Mouse (Mus musculus): ENCODE results near the gene Parp11.
A peak's percentile ranks its signal among the peaks of the same experiment; 100 is the strongest.

Parp11 gene

DNA sequence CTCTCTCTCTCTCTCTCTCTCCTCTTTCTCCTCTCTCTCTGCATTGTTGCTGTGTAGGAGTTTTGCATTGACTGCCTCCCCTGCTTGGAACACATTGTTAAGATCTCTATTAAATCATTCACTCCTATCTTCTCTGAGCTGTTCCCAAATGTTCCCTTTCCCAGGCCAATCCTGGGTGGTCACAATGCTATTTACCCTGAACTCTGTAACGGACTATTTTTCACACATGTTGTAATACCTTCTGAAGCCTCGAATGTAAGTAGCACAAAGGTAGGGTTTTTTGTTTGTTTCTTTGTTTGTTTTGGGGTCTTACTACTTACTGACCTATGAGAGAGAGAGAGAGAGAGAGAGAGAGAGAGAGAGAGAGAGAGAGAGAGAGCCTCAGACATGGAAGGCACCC is 2.2 kb downstream of the Parp11 start:
- no peak for DNase-seq

DNA sequence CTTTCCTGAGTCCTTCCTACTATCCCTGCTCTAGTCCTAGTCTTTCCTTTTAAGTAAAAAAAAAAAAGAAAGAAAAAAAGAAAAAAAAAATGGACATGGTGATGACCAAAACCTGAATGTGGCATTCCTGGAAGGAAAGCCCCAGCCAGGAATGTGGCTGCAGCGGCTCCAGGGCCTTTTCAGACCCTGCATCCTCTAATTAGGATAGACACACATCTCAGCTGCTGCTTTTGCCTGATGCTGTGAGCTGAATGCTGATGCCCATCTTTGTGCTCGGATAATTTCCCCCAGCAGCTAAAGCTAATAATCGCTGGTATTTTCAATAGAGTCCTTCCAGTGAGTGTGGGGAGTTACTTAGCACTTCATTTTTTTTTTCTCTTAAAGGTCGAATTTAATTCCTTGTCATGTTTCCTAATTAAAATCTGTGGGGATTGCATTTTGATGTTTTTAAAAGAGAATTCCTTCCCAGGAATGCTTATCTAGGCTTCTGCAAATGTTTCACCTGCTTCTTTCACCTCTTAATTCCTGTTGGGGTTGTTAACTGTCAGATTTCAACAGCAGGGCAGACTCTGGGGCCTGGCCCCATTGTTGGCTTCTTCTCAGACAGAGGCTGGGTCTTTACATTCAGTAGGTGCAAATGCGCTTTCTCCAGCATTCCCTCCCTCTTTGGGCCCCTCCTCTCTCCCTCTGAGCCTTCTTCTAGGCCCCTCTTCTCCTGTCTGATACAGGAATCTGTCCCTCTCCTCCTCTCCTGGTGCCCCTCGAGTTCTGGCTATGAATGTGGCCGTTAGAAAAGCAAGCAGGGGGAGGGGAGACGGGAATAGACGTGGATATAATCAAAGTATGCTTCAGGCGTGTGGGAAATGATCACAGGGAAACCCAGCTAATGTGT is 3.1 kb downstream of the Parp11 start:
- DNase-seq = no peak

DNA sequence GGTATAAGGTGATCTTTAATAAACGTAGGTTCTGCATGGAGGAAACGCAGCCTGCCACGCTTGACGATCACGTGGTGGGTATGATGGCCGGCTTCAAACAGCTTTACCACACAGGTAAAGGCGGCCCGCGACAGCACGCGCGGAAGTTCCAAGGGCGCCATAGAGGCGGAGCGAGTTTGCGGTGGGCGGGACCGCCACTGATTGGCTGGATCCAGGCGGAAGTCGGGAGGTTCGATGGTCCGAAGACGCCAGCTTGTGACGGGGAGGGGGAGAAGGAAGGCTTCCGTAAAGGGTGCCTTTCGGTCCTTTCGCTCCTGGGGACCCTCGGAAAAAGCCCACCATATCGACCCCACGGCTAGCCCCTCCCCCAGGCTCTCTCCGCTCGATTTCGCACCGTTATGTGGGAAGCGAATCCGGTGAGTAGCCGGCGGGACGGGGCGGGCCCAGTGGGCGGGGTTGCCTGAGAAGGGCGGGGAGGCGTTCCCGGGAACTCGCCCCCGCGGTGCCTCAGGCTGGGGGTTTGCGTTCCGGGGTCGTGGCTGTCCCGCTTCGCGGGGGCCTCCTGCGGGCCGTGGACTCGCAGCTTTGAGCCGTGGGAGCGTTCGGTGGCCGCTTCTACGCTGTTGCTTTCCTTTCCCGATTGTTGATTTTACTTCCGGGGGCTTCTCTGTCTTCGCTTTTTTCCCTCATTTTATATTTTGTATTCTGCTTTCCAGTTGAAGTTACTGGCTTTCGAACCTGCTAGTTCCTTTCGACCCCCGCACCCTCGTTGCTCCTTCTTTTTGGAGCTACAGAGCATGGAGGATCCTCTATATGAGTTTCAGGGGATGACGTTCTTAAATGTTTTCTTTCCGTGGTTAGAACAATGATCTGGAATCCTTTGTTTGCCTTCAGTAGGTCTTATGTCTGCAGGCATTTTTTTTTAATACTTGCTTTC is 7.0 kb downstream of the Parp11 start:
- DNase-seq = peak; percentile 95

DNA sequence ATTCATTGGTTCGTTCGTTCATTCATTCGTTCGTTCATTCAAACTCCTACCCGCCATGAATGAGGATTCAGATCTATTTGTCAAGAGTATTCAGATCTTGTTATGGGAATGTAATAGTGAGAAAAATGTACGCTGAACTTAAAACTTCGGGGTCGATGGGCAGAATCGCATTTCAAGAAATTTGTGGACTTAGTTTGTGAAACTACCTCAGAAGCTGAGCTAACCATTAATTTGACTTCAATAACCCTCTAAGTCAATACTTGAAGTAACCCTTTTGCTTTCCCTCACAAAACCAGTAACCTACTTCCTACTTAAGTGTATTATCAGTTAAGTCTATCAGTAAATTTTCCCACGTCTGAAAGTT is 7.7 kb downstream of the Parp11 start:
- no peak for DNase-seq

DNA sequence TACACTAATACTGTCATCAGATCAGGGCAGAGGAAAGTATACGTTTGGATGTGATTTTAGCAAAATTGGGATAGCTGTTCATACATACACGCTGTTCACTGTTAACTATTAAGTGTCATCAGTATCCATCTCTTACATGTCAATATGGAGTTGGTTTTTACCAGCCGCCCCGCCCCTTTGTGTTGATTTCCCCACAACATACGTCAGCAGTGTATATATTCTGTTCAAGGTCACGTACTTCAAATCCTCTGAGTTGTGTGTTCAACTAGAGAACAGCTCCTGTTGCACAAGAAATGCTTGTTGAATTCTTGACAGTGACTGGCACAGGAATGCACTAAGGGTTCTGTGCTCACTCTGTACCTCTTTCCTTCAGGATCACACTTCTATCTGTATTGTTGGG is 8.2 kb downstream of the Parp11 start:
- no peak for DNase-seq

DNA sequence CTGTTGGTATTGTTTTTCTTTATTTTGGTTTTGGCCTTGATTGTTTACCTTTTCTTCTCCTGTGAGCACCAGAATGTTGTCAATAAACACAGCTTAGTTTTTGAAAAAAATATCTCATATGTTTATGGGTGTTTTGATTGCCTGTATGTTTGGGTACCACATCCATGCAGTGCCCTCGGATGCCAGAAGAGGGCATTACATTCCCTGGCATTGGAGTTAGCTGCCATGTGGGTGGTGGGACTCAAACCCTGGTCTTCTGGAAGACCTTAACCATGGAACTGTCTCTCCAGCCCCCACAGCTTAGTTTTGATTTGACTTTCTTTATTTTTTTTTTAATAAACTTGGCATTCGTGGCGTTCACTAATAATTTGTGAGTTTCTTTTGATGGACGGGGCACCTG is 8.8 kb downstream of the Parp11 start:
- DNase-seq = peak; percentile 14

DNA sequence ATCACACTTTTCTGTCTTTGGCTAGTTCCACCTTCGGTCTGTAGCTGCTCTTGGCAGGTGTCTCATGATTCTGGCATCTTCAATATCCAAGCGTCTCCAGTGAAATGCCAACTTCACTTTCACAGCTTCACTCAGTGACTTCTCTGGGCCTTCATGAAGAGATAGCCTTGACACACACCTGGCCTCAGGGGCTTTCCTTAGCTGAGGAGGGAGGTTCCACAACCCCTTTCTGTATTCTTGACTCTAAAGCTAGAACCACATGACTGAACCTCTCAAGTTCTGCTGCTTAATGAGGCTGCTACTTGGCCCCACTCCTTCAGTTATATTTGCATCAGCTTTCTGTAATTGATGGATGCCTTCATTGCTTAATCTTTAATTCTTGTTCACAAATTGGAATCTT is 10.1 kb downstream of the Parp11 start:
- no peak for DNase-seq

GRCm38 (mm10) chr6:127459776-127460175 is 13.1 kb downstream of the Parp11 start:
- DNase-seq = no peak

GRCm38 (mm10) chr6:127461491-127461890 is 14.9 kb downstream of the Parp11 start:
- no peak for DNase-seq

GRCm38 (mm10) chr6:127462251-127462650 is 15.6 kb downstream of the Parp11 start:
- DNase-seq = no peak

GRCm38 (mm10) chr6:127463273-127464001 is 16.8 kb downstream of the Parp11 start:
- no peak for DNase-seq

DNA sequence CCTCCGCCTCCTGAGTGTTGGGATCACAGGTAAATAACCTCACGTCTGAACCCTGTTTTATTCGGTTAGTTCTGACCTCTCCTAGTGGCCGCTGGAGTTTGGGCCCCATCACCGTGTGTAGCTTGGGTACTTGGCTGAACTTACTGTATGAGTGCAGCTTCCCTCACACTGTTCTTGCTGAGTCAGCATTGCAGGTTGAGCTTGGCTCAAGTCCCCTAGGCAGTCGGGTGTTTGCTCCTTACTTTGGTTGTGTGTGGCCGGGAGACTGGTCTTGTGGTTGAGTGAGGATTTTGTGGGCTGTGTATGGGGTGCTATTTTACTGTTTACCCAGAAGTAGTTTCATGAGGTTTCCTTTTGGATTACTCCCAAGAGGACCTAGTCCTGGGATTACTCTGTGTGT is 17.9 kb downstream of the Parp11 start:
- no peak for DNase-seq

DNA sequence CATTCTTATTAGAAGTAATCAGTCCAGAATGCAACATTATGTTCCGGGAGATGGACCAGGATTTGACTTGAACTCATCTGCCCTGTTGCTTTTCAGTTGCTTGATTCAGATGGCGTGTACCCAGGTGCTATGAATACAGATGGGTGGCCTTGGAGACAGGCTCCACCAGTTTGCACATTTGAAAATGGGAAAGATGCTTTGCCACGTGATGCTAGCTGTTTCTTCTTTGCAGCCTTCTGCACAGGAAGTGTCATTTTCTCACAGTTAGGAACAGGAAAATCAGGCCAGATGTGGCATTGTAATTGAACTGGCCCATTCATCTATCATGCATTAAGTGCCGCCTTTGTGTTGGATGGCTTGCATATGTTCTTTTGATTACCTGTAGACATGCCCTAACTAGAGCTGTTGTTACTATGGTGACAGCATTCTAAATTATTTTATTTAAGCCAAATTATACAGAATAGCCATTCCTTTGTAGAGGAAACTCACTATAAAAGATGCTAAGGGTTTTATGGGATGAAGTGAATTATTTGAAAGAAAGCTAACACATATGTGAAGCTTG is 20.2 kb downstream of the Parp11 start:
- DNase-seq = no peak

DNA sequence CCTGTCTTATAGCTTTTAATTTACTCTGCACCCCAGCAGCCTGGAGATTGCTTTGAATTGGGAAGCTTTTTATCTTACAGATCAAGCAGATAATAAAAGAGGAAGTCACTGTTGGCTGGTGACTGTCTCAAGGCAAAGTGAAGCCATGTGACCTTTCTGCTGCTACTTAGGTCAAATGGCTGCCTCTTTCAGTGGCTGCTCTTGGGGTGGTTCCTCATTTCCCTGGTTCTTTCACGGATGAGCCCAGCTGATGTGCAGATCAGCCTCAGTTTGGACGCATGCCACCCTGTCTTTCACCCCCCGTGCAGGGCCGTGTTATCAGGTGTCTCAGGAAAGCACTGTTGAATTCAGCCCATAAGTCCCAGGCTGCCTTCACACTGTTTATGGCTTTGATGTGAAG is 25.4 kb downstream of the Parp11 start:
- no peak for DNase-seq

GRCm38 (mm10) chr6:127473961-127474360 is 27.3 kb downstream of the Parp11 start:
- DNase-seq = no peak

- DNase-seq = no peak
Measured at GRCm38 (mm10) chr6:127475231-127475630, 28.6 kb downstream of the Parp11 start.

DNA sequence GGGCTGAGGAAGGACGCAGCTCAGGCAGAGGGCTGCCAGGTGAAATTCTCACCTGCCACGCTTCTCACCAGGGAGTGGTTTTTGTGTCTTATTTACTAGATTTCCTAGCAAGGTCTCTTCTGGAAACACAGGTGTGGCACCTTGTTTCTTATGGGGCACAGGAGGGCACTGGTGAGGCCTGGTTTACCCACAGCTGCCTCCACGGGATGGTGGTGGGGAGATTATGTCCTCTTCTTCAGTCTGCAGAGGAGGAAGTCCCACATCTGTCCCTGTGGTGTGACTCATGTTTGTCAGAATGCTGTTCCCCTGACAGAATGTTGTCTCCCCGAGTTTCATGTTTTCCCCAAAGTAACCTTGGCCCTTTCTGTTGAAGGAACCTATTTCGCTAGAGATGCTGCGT is 44.4 kb downstream of the Parp11 start:
- DNase-seq = no peak

- no peak for DNase-seq
Measured at GRCm38 (mm10) chr6:127492561-127492960, 45.9 kb downstream of the Parp11 start.

GRCm38 (mm10) chr6:127493750-127494149 is 47.1 kb downstream of the Parp11 start:
- no peak for DNase-seq

DNA sequence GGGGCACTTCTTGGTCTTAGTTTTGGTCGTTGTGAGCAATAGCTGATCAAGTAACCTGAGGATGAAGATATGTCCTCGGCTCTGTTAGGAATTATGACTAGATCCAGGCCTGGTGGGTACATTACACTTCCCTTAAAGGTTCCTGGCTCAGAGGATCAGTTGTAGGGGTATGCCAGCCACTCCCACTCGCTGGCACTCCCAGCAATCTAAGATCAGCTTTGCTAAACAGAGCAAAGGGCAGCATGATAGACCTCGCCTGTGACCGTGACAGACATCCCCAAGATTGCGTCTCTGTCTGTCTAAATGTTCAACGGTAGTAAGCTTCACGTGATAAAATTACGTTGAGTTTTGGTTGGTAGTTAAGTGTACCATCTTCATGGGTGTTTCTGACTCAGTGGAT is 47.7 kb downstream of the Parp11 start:
- no peak for DNase-seq

GRCm38 (mm10) chr6:127495251-127495650 is 48.6 kb downstream of the Parp11 start:
- DNase-seq = no peak

GRCm38 (mm10) chr6:127495876-127496275 is 49.2 kb downstream of the Parp11 start:
- DNase-seq = no peak
